Comparison of ENCODE assay signal across 8 mouse cellular contexts in the genomic region with DNA sequence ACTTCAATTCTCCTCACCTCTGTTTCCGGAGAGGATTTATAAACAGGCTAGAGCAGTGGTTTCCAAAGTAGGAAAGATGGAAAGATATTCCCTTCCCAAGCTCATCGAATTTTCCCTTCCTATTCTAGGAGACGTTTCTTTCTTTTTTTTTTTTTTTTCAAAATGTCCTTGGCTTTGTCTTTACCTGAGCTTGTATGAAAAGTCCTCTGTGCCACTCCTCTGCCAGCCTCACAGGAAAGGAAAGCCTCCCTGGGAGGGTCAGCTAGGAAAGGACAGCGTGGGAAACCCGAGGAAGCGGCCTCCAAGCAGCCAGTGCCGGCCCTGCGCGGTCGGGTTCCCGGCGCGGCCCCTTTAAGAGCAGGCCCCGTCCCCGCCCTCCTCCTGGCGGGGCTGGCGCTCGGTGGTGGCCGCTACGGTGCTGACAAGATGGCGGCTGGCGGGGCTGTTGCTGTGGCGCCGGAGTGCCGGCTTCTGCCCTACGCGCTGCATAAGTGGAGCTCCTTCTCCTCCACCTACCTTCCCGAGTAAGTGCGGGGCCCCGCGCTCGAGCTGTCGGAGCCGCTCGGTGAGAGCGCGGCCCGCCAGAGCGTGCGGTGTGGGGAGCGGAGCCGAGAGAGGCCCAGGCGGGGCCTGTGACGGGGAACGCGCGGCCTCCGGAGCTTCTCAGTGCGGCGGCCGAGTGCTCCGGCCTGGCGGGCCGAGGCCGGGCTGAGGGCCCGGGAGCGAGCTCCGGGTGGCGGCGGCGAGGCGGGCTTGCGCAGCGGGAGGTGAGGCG. TPM values are rescaled to one million over a fixed set of nuclear protein-coding genes. Genes with fewer than 3 reads are reported as not detected.
DNase-seq lines count a peak whose midpoint lies in the region; ATAC-seq and TF ChIP-seq lines count a peak whose summit lies in the region.

TSS of gene Mkln1 (plus strand) at position 305 of the 775 bp plus-strand sequence.

- H3K27ac ChIP-seq in forebrain, embryonic 14.5 days (ENCODE audit: low read depth, low read length), result peak within 1 kb of the TSS; percentile 91
- H3K27ac ChIP-seq in neural tube, embryonic 15.5 days (replicated peaks), result peak within 1 kb of the TSS; percentile 92

- intact Hi-C loops in heart, postnatal 14 days (cut with DNase I), result loop anchor here (5.0 kb wide), 3 partner anchors 81 to 206 kb away; no protein-coding TSS in a partner anchor

- peak within 1 kb of the TSS; percentile 94 for H3K4me2 ChIP-seq in forebrain, embryonic 14.5 days (ENCODE audit: low read length)
- peak within 1 kb of the TSS; percentile 92 for H3K4me2 ChIP-seq in neural tube, embryonic 15.5 days

- under 1% methylated on average over 44 of the region's 65 CpGs for WGBS in forebrain, embryonic 14.5 days
- WGBS in neural tube, embryonic 15.5 days, result under 1% methylated on average over 65 of the region's 65 CpGs

- H3K27me3 ChIP-seq in E14TG2a.4 (ENCODE audit: insufficient read depth, low read length), result no peaks in the 10 kb centered on the region
- H3K27me3 ChIP-seq in forebrain, embryonic 14.5 days (replicated peaks; ENCODE audit: control insufficient read depth, insufficient read depth, low read length), result no peaks in the 10 kb centered on the region
- no peaks in the 10 kb centered on the region for H3K27me3 ChIP-seq in neural tube, embryonic 15.5 days (replicated peaks)

- peak; percentile 93 for DNase-seq in forebrain, embryonic 14.5 days (ENCODE audit: low spot score)
- DNase-seq in heart, postnatal 14 days, result peak; percentile 93
- DNase-seq in layer of hippocampus, adult 11-12 months (ENCODE audit: low spot score), result peak; percentile 89
- DNase-seq in lung, adult 18-20 months, result peak; percentile 90 to 92
- peak; percentile 93 for DNase-seq in testis, postnatal 14 days (ENCODE audit: low spot score)

- TF ChIP-seq CTCF in E14TG2a.4 (conservative IDR thresholded peaks at IDR 0.05; ENCODE audit: low read length), result no peak

- no peaks in the 10 kb centered on the region for H3K36me3 ChIP-seq in E14TG2a.4 (ENCODE audit: insufficient read depth, low read length)
- no peaks in the 10 kb centered on the region for H3K36me3 ChIP-seq in forebrain, embryonic 14.5 days (ENCODE audit: control insufficient read depth, insufficient read depth, low read length)
- H3K36me3 ChIP-seq in neural tube, embryonic 15.5 days, result no peaks in the 10 kb centered on the region

- H3K4me1 ChIP-seq in E14TG2a.4 (replicated peaks; ENCODE audit: low read depth, low read length), result peaks cover 30% of the 10 kb centered on the region
- H3K4me1 ChIP-seq in forebrain, embryonic 14.5 days (ENCODE audit: control insufficient read depth, insufficient read depth, low read length), result peaks cover 19% of the 10 kb centered on the region
- peaks cover 36% of the 10 kb centered on the region for H3K4me1 ChIP-seq in neural tube, embryonic 15.5 days

- H3K4me3 ChIP-seq in E14TG2a.4 (replicated peaks; ENCODE audit: low read length), result peak within 1 kb of the TSS; percentile 92
- H3K4me3 ChIP-seq in forebrain, embryonic 14.5 days (ENCODE audit: low read depth, low read length), result peak within 1 kb of the TSS; percentile 98
- peak within 1 kb of the TSS; percentile 85 for H3K4me3 ChIP-seq in neural tube, embryonic 15.5 days (replicated peaks)

- peak within 1 kb of the TSS; percentile 97 for H3K9ac ChIP-seq in forebrain, embryonic 14.5 days (ENCODE audit: low read length)
- H3K9ac ChIP-seq in neural tube, embryonic 15.5 days (replicated peaks), result peak within 1 kb of the TSS; percentile 91

- ATAC-seq in cerebellum, adult (ENCODE audit: insufficient number of reproducible peaks, low FRiP score, low TSS enrichment), result peak; percentile 95
- ATAC-seq in forebrain, embryonic 14.5 days, result peak; percentile 99
- ATAC-seq in neural tube, embryonic 15.5 days (ENCODE audit: low FRiP score), result peak; percentile 99

- H3K9me3 ChIP-seq in E14TG2a.4 (ENCODE audit: low read length), result no peaks in the 10 kb centered on the region
- no peaks in the 10 kb centered on the region for H3K9me3 ChIP-seq in forebrain, embryonic 14.5 days (replicated peaks; ENCODE audit: control insufficient read depth, low read length)
- H3K9me3 ChIP-seq in neural tube, embryonic 15.5 days (replicated peaks), result no peaks in the 10 kb centered on the region

RNA-seq across cellular contexts. Expression of gene Mkln1, which starts in this region (rescaled TPM):
- 156 and 167 TPM in 2 replicates for polyA plus RNA-seq in forebrain, embryonic 14.5 days (2014; fragmentation: Nextera tagmentation; extraction: Ambion mirVana)
- total RNA-seq in heart, postnatal 14 days (2021), result 100 to 1,000 TPM; 180 to 188 TPM
- 124 and 146 TPM in 2 replicates for polyA plus RNA-seq in neural tube, embryonic 15.5 days (2015; fragmentation: Nextera tagmentation; extraction: Ambion mirVana)

Comparison
In these comparisons a context has a peak if more than half of its experiments do, and no peak if none do; other contexts are left out.
1. Peak in every context shown above with its lines: DNase-seq, ATAC-seq, H3K4me3 ChIP-seq and H3K27ac ChIP-seq.